Mouse (Mus musculus) brain, embryonic 14.5 days (tissue): ENCODE measurements around the gene Ensa.

Experiments
- CTCF ChIP-seq: fragments of 200-500 bp; IDR thresholded peaks from 2 replicates; pipeline ENCODE4 v1.5.1; 2012; ENCODE audit warnings: inconsistent platforms, mild to moderate bottlenecking, moderate library complexity, borderline replicate concordance; ENCODE audit not compliant: insufficient read depth, insufficient read length; ENCODE audit errors: extremely low read depth
- POLR2A ChIP-seq: fragments of 200-500 bp; IDR thresholded peaks from 2 replicates; pipeline ENCODE4 v1.6.1; 2012; ENCODE audit warnings: mild to moderate bottlenecking, inconsistent platforms, borderline replicate concordance; ENCODE audit not compliant: poor library complexity, insufficient read depth, insufficient read length, severe bottlenecking; ENCODE audit errors: extremely low read depth

GRCm38 (mm10) chr3:95629755-95630154 is 5.0 kb downstream of the Ensa start:
- no peak for TF ChIP-seq POLR2A
- TF ChIP-seq CTCF, result no peak
